Mouse (Mus musculus): ENCODE data around the gene Sgsm1. TPM values are rescaled to one million over a fixed set of nuclear protein-coding genes. Genes with fewer than 3 reads are reported as not detected.
A peak's percentile ranks its signal among the peaks of the same experiment; 100 is the strongest.

Sgsm1 gene
- polyA plus RNA-seq, 1 experiment: 3.5 TPM

DNA sequence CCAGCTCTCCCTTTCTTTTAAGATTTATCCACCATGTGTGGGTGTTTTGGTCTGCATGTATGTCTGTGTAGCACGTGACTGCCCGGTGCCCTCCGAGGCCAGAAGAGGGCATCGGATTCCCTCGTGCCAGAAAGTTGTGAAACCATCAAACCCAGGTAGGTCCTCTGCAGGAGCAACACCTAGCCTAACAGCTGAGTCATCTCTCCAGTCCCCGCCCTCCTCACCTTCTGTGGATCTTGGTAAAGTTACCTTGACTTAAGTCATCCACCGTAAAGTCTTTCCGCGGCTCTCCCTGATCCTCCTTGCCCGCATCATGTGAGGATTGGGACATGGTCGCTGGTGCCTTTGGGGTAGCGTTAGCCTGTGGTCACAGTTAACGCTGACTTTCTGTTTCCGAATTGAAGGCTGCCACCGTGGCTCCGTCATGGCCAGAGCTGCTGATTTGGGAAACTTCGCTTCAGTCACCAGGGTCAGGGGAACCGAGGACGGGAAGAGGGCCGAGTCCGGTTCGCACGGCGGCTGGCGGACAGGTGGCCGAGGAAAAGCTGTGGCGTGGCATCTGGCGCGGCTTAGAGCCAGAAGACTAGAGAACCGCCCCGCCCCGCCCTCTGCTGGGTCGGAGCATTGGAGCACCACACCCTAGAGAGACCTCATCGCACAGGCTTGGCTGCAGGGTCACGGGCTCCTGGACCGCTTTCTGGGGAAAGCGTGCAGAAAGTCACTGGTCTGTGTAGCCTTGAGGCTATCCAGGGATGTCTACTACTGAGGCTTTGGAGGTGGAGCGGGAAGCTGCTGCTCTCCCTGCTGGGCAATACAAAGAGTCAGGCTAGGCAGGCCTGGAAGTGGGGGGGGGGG, 13.4 kb upstream of the Sgsm1 start:
- Histone ChIP-seq H3K36me3 (ENCODE audit: control insufficient read depth, insufficient read depth, low read length) (no peaks in the 10 kb centered on the region), H3K4me1 (ENCODE audit: control insufficient read depth, insufficient read depth, low read length) (no peaks in the 10 kb centered on the region), H3K4me3 (ENCODE audit: insufficient read depth, low read depth, low read length) (peak overlapping the region; percentile 29), H3K27ac (ENCODE audit: insufficient read depth, low read depth, low read length) (no peak overlapping the region), H3K27me3 (replicated peaks; ENCODE audit: control insufficient read depth, insufficient read depth, low read length) (no peaks in the 10 kb centered on the region)
- no peak for TF ChIP-seq CTCF (conservative IDR thresholded peaks at IDR 0.05; ENCODE audit: insufficient read depth, insufficient read length, low read depth, low read length)
- TF ChIP-seq POLR2A (IDR thresholded peaks at IDR 0.05; ENCODE audit: low read depth, low read length): no peak
- peak; percentile 19 for DNase-seq
- 4% methylated on average over 38 of the region's 38 CpGs for WGBS

GRCm38 (mm10) chr5:113313998-113314397, 3.4 kb upstream of the Sgsm1 start:
- H3K36me3 ChIP-seq (ENCODE audit: control insufficient read depth, insufficient read depth, low read length): no peaks in the 10 kb centered on the region
- 5% methylated on average over 24 of the region's 24 CpGs for WGBS
- no peak overlapping the region for H3K4me3 ChIP-seq (ENCODE audit: insufficient read depth, low read depth, low read length)
- no peaks in the 10 kb centered on the region for H3K27me3 ChIP-seq (replicated peaks; ENCODE audit: control insufficient read depth, insufficient read depth, low read length)
- TF ChIP-seq POLR2A (IDR thresholded peaks at IDR 0.05; ENCODE audit: low read depth, low read length): no peak
- TF ChIP-seq CTCF (conservative IDR thresholded peaks at IDR 0.05; ENCODE audit: insufficient read depth, insufficient read length, low read depth, low read length): peak; percentile 60; the same call in 1 of the 2 replicates
- DNase-seq: peak; percentile 69
- no peak overlapping the region for H3K27ac ChIP-seq (ENCODE audit: insufficient read depth, low read depth, low read length)
- H3K4me1 ChIP-seq (ENCODE audit: control insufficient read depth, insufficient read depth, low read length): no peaks in the 10 kb centered on the region

- H3K27me3 ChIP-seq (replicated peaks; ENCODE audit: control insufficient read depth, insufficient read depth, low read length): no peaks in the 10 kb centered on the region
- no peak overlapping the region for H3K27ac ChIP-seq (ENCODE audit: insufficient read depth, low read depth, low read length)
- H3K4me1 ChIP-seq (ENCODE audit: control insufficient read depth, insufficient read depth, low read length): no peaks in the 10 kb centered on the region; the same call in 1 of the 2 replicates
- DNase-seq: no peak
- no peaks in the 10 kb centered on the region for H3K36me3 ChIP-seq (ENCODE audit: control insufficient read depth, insufficient read depth, low read length)
- TF ChIP-seq CTCF (conservative IDR thresholded peaks at IDR 0.05; ENCODE audit: insufficient read depth, insufficient read length, low read depth, low read length) (no peak), POLR2A (IDR thresholded peaks at IDR 0.05; ENCODE audit: low read depth, low read length) (no peak)
- H3K4me3 ChIP-seq (ENCODE audit: insufficient read depth, low read depth, low read length): peak overlapping the region; percentile 55
- WGBS: 63% methylated on average over 22 of the region's 22 CpGs
Observed at GRCm38 (mm10) chr5:113309491-113310376, 852 bp downstream of the Sgsm1 start.

DNA sequence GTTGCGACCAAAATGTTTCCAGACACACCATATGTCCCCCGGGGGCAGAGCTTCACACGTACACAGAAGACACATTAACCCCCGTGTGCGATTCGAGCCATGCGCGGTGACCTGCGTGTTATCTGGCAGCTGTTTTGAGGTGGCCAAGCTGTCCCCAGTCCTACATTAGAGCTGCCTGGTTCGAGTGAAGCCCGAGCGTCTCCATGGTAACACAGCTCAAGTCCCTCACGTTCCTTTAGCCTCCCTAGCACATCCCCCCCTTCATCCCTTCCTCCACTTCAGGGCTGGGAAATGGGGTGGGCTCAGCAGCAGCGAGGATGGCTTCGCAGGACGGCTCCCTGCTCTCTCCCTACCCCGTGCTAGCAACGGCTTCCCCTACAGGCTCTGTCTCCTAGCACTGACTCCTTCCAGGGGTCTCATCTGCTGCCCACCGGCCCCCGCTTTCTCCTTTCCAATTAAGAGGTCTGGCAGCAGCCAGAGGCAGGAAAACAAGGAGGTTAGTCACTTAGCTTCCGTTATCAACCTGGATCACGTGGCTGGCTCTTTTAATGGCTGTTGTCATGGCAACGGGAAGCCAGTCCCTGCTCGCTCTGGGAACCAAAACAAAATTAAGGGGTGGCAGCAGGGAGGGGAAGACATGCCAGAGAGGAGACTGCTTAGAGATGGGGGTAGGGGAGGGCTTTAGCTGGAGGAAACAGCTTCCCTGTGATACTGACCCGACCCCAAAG, 3.7 kb downstream of the Sgsm1 start:
- Histone ChIP-seq H3K4me3 (ENCODE audit: insufficient read depth, low read depth, low read length) (no peak overlapping the region), H3K27ac (ENCODE audit: insufficient read depth, low read depth, low read length) (no peak overlapping the region), H3K27me3 (replicated peaks; ENCODE audit: control insufficient read depth, insufficient read depth, low read length) (no peaks in the 10 kb centered on the region), H3K4me1 (ENCODE audit: control insufficient read depth, insufficient read depth, low read length) (no peaks in the 10 kb centered on the region; the same call in 1 of the 2 replicates), H3K36me3 (ENCODE audit: control insufficient read depth, insufficient read depth, low read length) (no peaks in the 10 kb centered on the region)
- WGBS: 7% methylated on average over 25 of the region's 25 CpGs
- TF ChIP-seq CTCF (conservative IDR thresholded peaks at IDR 0.05; ENCODE audit: insufficient read depth, insufficient read length, low read depth, low read length) (no peak), POLR2A (IDR thresholded peaks at IDR 0.05; ENCODE audit: low read depth, low read length) (no peak)
- DNase-seq: peak; percentile 68

- 92% methylated on average over 5 of the region's 5 CpGs for WGBS
- Histone ChIP-seq H3K27me3 (replicated peaks; ENCODE audit: control insufficient read depth, insufficient read depth, low read length) (no peaks in the 10 kb centered on the region), H3K36me3 (ENCODE audit: control insufficient read depth, insufficient read depth, low read length) (no peaks in the 10 kb centered on the region), H3K4me1 (ENCODE audit: control insufficient read depth, insufficient read depth, low read length) (no peaks in the 10 kb centered on the region; the same call in 1 of the 2 replicates), H3K4me3 (ENCODE audit: insufficient read depth, low read depth, low read length) (no peak overlapping the region), H3K27ac (ENCODE audit: insufficient read depth, low read depth, low read length) (no peak overlapping the region)
- no peak for DNase-seq
- TF ChIP-seq CTCF (conservative IDR thresholded peaks at IDR 0.05; ENCODE audit: insufficient read depth, insufficient read length, low read depth, low read length) (no peak), POLR2A (IDR thresholded peaks at IDR 0.05; ENCODE audit: low read depth, low read length) (no peak)
Observed at GRCm38 (mm10) chr5:113304527-113304926, 6.1 kb downstream of the Sgsm1 start.

GRCm38 (mm10) chr5:113301841-113302240, 8.7 kb downstream of the Sgsm1 start:
- TF ChIP-seq CTCF (conservative IDR thresholded peaks at IDR 0.05; ENCODE audit: insufficient read depth, insufficient read length, low read depth, low read length) (no peak), POLR2A (IDR thresholded peaks at IDR 0.05; ENCODE audit: low read depth, low read length) (no peak)
- no peak overlapping the region for H3K4me3 ChIP-seq (ENCODE audit: insufficient read depth, low read depth, low read length)

More at GRCm38 (mm10) chr5:113301841-113302240, 8.7 kb downstream of the Sgsm1 start:
- Histone ChIP-seq H3K4me1 (ENCODE audit: control insufficient read depth, insufficient read depth, low read length) (no peaks in the 10 kb centered on the region; the same call in 1 of the 2 replicates), H3K36me3 (ENCODE audit: control insufficient read depth, insufficient read depth, low read length) (no peaks in the 10 kb centered on the region), H3K27ac (ENCODE audit: insufficient read depth, low read depth, low read length) (no peak overlapping the region), H3K27me3 (replicated peaks; ENCODE audit: control insufficient read depth, insufficient read depth, low read length) (no peaks in the 10 kb centered on the region)
- WGBS: 40% methylated on average over 13 of the region's 13 CpGs
- no peak for DNase-seq
